Mouse (Mus musculus) E14TG2a.4 (cell line): ENCODE results near the gene Mtus2.
A peak's percentile ranks its signal among the peaks of the same experiment; 100 is the strongest.

Experiments
- H3K27me3 ChIP-seq: 2 replicates; pipeline ENCODE4 v1.6.1; 2014; ENCODE audit warnings: low read length, control low read depth; ENCODE audit not compliant: insufficient read depth
- H3K36me3 ChIP-seq: 2 replicates; pipeline ENCODE4 v1.6.1; 2014; ENCODE audit warnings: low read length, control low read depth; ENCODE audit not compliant: insufficient read depth
- H3K4me1 ChIP-seq: replicated peaks from 2 replicates; pipeline ENCODE4 v1.6.1; 2014; ENCODE audit warnings: low read depth, low read length, control low read depth
- H3K4me3 ChIP-seq: replicated peaks from 2 replicates; pipeline ENCODE4 v1.5.1; 2014; ENCODE audit warnings: mild to moderate bottlenecking, low read length
- H3K9me3 ChIP-seq: 2 replicates; pipeline ENCODE4 v1.6.1; 2014; ENCODE audit warnings: low read length, control low read depth
- CTCF ChIP-seq: conservative IDR thresholded peaks from 2 replicates; pipeline ENCODE4 v1.5.1; 2014; ENCODE audit warnings: low read length
- NANOG ChIP-seq: IDR thresholded peaks from 2 replicates; pipeline ENCODE4 v1.6.1; 2014; ENCODE audit warnings: borderline replicate concordance, low read length, mixed read lengths
- POU5F1 ChIP-seq: IDR thresholded peaks from 2 replicates; pipeline ENCODE4 v1.6.1; 2014; ENCODE audit warnings: low read length, borderline replicate concordance

Mtus2 gene

GRCm38 (mm10) chr5:147918044-147918846 is 38.9 kb upstream of the Mtus2 start:
- TF ChIP-seq CTCF (no peak), POU5F1 (no peak), NANOG (no peak)
- Histone ChIP-seq H3K36me3 (no peaks in the 10 kb centered on the region), H3K4me3 (no peak overlapping the region), H3K27me3 (no peaks in the 10 kb centered on the region; the same call in 1 of the 2 replicates), H3K4me1 (peaks cover 29% of the 10 kb centered on the region), H3K9me3 (no peaks in the 10 kb centered on the region)

DNA sequence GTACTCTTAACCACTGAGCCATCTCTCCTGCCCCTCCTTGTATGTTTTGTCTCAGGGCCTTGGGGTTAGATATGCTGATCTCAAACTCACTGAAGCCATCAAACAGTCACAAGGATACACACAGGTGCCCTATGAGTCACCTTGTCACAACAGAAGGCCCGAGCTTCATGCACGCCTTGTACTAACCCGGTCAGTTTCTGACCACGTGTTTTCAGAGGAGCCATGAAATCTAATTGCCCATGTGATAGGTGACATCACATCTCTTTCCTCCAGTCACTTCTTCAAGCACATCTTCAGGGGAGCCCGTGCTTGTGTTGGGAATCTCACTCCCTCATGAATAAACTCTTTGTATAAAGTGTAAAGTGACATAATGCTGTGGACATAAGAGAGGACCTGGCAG is 32.5 kb upstream of the Mtus2 start:
- TF ChIP-seq POU5F1 = no peak
- TF ChIP-seq NANOG = no peak
- TF ChIP-seq CTCF = no peak
- H3K4me3 ChIP-seq = no peak overlapping the region
- H3K4me1 ChIP-seq = peaks cover 15% of the 10 kb centered on the region
- no peaks in the 10 kb centered on the region for H3K9me3 ChIP-seq
- no peaks in the 10 kb centered on the region for H3K36me3 ChIP-seq
- H3K27me3 ChIP-seq = no peaks in the 10 kb centered on the region

DNA sequence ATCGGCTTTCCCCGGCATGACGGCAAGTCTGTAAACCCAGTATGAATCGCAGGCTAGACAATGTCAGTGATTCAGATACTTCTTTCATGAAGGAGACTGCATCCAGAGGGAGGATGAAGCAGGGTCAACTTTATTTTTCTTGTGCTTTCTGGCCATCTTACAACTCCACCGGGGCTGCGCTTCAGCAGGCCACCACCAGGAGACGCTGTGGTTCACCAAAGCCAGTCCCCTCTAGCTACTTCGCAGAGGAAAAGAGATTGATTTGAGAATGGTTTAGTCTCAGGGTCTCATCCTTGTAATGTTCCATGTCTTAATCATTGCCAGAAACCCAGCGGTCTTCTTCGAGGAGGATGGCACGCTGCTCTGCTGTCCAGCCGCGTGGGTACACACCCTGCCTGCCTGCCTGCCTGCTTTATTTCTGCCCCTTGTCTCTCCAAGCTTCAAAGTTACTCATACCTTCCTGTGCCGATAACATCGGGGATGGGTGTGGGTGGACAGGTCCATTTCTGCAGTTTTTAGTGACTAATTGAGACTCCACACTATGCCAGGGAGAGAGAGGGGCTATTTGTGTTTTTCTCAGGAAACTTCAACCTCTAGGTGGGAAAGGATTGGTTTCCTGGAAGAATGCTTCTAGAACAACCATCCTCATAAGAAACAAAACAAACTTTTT is 31.1 kb upstream of the Mtus2 start:
- H3K36me3 ChIP-seq = no peaks in the 10 kb centered on the region
- no peak overlapping the region; the same call in 1 of the 2 replicates for H3K4me3 ChIP-seq
- peak; percentile 100 for TF ChIP-seq CTCF
- no peak for TF ChIP-seq POU5F1
- H3K4me1 ChIP-seq = peaks cover 19% of the 10 kb centered on the region
- H3K9me3 ChIP-seq = no peaks in the 10 kb centered on the region
- no peaks in the 10 kb centered on the region for H3K27me3 ChIP-seq

DNA sequence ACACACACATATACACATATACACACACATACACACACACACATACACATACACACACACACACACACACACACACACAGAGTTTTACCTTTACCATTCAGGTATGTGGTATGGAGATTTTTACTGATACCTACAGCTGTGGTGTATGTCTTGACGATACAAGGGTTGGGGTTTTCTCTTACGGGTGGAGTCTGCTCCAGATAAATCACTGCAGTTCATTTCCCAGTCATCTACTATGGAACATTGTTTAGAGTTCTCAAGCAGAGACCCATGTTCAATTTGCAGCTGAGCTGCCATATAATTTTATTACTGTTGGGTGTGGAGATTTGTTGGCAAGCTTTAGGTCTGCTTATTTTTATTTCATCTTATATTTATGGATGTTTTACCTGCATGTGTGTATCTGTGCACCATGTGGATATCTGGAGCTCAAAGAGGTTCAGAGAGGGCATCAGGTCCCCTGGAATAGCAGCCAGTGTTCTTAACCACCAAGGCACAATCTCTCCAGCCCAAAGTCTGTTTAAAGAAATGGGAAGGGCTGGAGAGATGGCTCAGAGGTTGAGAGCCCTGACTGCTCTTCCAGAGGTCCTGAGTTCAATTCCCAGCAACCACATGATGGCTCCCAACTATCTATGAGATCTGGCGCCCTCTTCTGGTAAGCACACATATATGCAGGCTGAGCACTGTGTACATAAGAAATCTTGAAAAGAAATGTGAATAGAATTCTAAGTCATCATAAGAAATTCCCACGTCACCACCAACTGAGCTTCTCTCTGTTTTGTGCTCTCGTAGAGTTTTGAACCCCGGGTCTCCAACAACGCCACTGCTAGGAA is 28.2 kb upstream of the Mtus2 start:
- peak; percentile 78 for TF ChIP-seq CTCF
- TF ChIP-seq NANOG = no peak
- no peaks in the 10 kb centered on the region for H3K36me3 ChIP-seq
- H3K4me1 ChIP-seq = peaks cover 14% of the 10 kb centered on the region
- no peaks in the 10 kb centered on the region for H3K27me3 ChIP-seq
- no peaks in the 10 kb centered on the region for H3K9me3 ChIP-seq
- H3K4me3 ChIP-seq = no peak overlapping the region

DNA sequence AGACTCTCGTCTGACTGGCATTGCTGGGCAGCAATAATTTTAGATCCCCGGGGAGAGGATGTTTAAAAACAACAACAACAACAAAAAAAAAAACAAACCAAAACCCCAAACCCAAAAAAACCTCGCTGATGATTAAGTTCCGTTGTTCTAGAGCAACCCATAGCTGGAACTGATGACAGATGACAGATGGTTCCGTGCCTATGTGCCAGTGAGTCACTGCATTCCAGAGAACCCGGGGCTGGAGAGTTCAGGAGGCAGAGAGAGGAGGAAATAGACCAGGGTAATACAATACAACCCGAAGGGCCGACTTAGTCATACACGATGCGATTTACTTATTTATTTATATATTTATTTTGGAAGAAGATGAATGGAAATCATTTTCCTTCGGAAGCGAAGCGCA is 22.0 kb upstream of the Mtus2 start:
- Histone ChIP-seq H3K4me1 (no peaks in the 10 kb centered on the region), H3K9me3 (no peaks in the 10 kb centered on the region; the same call in 1 of the 2 replicates), H3K36me3 (no peaks in the 10 kb centered on the region), H3K27me3 (no peaks in the 10 kb centered on the region), H3K4me3 (no peak overlapping the region)
- TF ChIP-seq POU5F1 = no peak
- no peak for TF ChIP-seq CTCF
- no peak for TF ChIP-seq NANOG

GRCm38 (mm10) chr5:147939226-147939625 is 17.9 kb upstream of the Mtus2 start:
- Histone ChIP-seq H3K4me3 (no peak overlapping the region), H3K9me3 (peaks cover 4% of the 10 kb centered on the region; the same call in 1 of the 2 replicates), H3K4me1 (peaks cover 20% of the 10 kb centered on the region), H3K36me3 (no peaks in the 10 kb centered on the region), H3K27me3 (no peaks in the 10 kb centered on the region)
- TF ChIP-seq CTCF = no peak
- no peak for TF ChIP-seq POU5F1
- TF ChIP-seq NANOG = no peak

DNA sequence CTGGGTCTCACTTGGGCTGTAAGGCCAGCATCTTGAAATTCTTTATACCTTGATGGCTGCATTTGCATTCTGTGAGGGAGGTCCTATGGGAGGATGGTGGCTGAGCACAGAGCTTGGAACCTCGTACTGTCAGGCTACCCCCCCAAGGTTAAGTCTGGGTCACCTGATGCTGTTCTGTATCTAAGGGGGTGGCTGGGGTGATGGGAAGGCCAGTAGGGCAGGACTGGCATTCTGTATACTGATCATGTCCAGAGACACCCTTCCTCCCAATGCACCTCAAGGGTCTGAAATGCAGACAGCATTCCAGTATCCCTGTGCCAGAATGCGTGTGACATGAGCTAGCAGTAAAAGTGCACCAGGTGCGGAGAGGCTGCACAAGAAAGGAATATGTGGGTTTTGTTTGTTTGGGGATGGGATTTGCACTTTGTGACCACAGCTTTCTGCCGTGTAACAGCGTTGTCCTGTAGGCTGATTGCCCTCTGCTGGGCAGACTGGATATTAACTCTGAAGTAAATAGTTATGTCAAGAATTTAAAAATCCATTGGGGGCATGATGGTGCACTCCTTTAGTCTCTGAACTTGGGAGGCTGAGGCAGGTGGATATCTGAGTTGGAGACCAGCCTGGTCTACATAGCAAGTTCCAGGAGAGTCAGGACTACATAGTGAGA is 12.0 kb upstream of the Mtus2 start:
- TF ChIP-seq CTCF = peak; percentile 29; the same call in 1 of the 2 replicates
- no peak; the same call in 1 of the 2 replicates for TF ChIP-seq NANOG
- H3K27me3 ChIP-seq = no peaks in the 10 kb centered on the region
- peaks cover 8% of the 10 kb centered on the region; the same call in 1 of the 2 replicates for H3K9me3 ChIP-seq
- H3K36me3 ChIP-seq = no peaks in the 10 kb centered on the region
- peaks cover 47% of the 10 kb centered on the region for H3K4me1 ChIP-seq
- H3K4me3 ChIP-seq = no peak overlapping the region

- Histone ChIP-seq H3K4me1 (peaks cover 35% of the 10 kb centered on the region), H3K36me3 (no peaks in the 10 kb centered on the region)
Observed at GRCm38 (mm10) chr5:147949881-147950280, 7.2 kb upstream of the Mtus2 start.

More at GRCm38 (mm10) chr5:147949881-147950280, 7.2 kb upstream of the Mtus2 start:
- no peaks in the 10 kb centered on the region for H3K27me3 ChIP-seq
- TF ChIP-seq POU5F1 = no peak
- TF ChIP-seq NANOG = no peak
- H3K4me3 ChIP-seq = peak overlapping the region; percentile 45
- peaks cover 23% of the 10 kb centered on the region for H3K9me3 ChIP-seq
